In the genomic region with DNA sequence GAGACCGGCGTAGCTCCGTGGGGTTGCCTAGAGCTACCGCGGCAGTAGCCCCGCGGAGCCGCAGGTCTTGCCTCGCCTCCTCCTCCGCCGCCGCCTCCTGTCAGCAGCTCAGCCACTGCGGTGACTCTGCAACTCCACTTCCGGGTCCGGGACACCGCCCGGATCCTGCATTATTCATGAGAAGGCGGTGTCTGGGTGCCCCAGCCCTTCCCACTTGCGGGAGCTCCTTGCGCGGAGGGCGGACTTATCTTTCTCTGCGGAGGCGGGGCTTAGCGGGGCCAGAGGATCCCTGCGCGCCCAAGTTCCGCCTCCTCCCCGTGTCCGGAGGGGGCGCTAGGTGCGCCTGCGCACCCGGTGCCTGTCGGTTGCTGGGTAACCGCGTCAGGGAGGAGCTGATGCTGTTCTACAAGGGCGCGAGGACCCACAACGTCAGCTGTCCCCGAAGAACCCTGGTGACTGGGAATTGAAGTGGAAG, we compare ENCODE assay signal across 8 mouse cellular contexts. TPM values are rescaled to one million over a fixed set of nuclear protein-coding genes. Genes with fewer than 3 reads are reported as not detected.
DNase-seq lines count a peak whose midpoint lies in the region; ATAC-seq lines count a peak whose summit lies in the region.

Gene Fam219a, minus strand, starts transcription at position 128 of the 475 bp plus-strand sequence.
Gene Dnaic1, plus strand, starts transcription at position 365 of the 475 bp plus-strand sequence.

- H3K27ac ChIP-seq in heart, embryonic 14.5 days (replicated peaks in 1 of 2; ENCODE audit: control insufficient read depth in 1 of 2, insufficient read depth in 1 of 2, low read depth in 2 of 2, low read length in 2 of 2) = peak within 1 kb of the TSS in 1 of 2 experiments; percentile 57; a peak in 2 of 4 replicates
- no peak within 1 kb of the TSS for H3K27ac ChIP-seq in liver, embryonic 13.5 days
- H3K27ac ChIP-seq in stomach, embryonic 16.5 days (ENCODE audit: low read length) = peak within 1 kb of the TSS; percentile 44; the same call in 1 of the 2 replicates

- H3K4me1 ChIP-seq in heart, embryonic 14.5 days (ENCODE audit: control insufficient read depth in 2 of 2, insufficient read depth in 2 of 2, low read length in 2 of 2) = peaks cover 13 to 17% of the 10 kb centered on the region in 2 experiments
- H3K4me1 ChIP-seq in liver, embryonic 13.5 days (replicated peaks) = peaks cover 20% of the 10 kb centered on the region
- peaks cover 5% of the 10 kb centered on the region; the same call in 1 of the 2 replicates for H3K4me1 ChIP-seq in stomach, embryonic 16.5 days (ENCODE audit: control insufficient read depth, insufficient read depth, low read length)

- no peaks in the 10 kb centered on the region for H3K9me3 ChIP-seq in heart, embryonic 14.5 days (ENCODE audit: control insufficient read depth, low read length)
- no peaks in the 10 kb centered on the region for H3K9me3 ChIP-seq in liver, embryonic 13.5 days (replicated peaks)
- H3K9me3 ChIP-seq in stomach, embryonic 16.5 days (replicated peaks; ENCODE audit: control insufficient read depth, low read length) = no peaks in the 10 kb centered on the region

- ATAC-seq in CD4-positive, CD25-positive, alpha-beta regulatory T cell, adult 4 months = peak; percentile 96
- ATAC-seq in heart, embryonic 14.5 days (ENCODE audit: insufficient number of reproducible peaks, insufficient read depth, low FRiP score, low read depth) = peak; percentile 93
- ATAC-seq in liver, embryonic 13.5 days (ENCODE audit: low read depth) = peak; percentile 98
- ATAC-seq in stomach, embryonic 16.5 days (ENCODE audit: insufficient read depth, low FRiP score) = peak; percentile 98

- DNase-seq in c-Kit-negative CD71-positive TER-119-positive erythroid progenitor cells, embryonic 14.5 days (ENCODE audit: low read depth, low spot score) = peak; percentile 71
- DNase-seq in fibroblast of lung, adult 2 months (ENCODE audit: low read depth) = peak; percentile 94
- peak; percentile 99 for DNase-seq in kidney, postnatal 14 days
- peak; percentile 96 for DNase-seq in liver, embryonic 13.5 days
- peak; percentile 97 for DNase-seq in neural tube, embryonic 10.5 days (ENCODE audit: extremely low spot score, low spot score)

- peak within 1 kb of the TSS; percentile 80 for H3K9ac ChIP-seq in heart, embryonic 14.5 days (ENCODE audit: low read length)
- peak within 1 kb of the TSS; percentile 72 for H3K9ac ChIP-seq in liver, embryonic 13.5 days
- peak within 1 kb of the TSS; percentile 80 for H3K9ac ChIP-seq in stomach, embryonic 16.5 days (ENCODE audit: low read length)

- H3K36me3 ChIP-seq in heart, embryonic 14.5 days (ENCODE audit: control insufficient read depth, insufficient read depth, low read length) = no peaks in the 10 kb centered on the region
- no peaks in the 10 kb centered on the region for H3K36me3 ChIP-seq in liver, embryonic 13.5 days
- H3K36me3 ChIP-seq in stomach, embryonic 16.5 days (ENCODE audit: control insufficient read depth, insufficient read depth, low read length) = no peaks in the 10 kb centered on the region

- WGBS in heart, embryonic 14.5 days = under 1% methylated on average over 41 of the region's 41 CpGs
- under 1% methylated on average over 41 of the region's 41 CpGs for WGBS in liver, embryonic 13.5 days (ENCODE audit: insufficient replicate concordance)
- WGBS in stomach, embryonic 16.5 days = under 1% methylated on average over 41 of the region's 41 CpGs

- H3K27me3 ChIP-seq in heart, embryonic 14.5 days (ENCODE audit: control insufficient read depth, insufficient read depth, low read length) = peaks cover 8% of the 10 kb centered on the region; the same call in 1 of the 2 replicates
- peaks cover 48% of the 10 kb centered on the region for H3K27me3 ChIP-seq in liver, embryonic 13.5 days
- peaks cover 5% of the 10 kb centered on the region; the same call in 1 of the 2 replicates for H3K27me3 ChIP-seq in stomach, embryonic 16.5 days (ENCODE audit: control insufficient read depth, insufficient read depth, low read length)

- peak within 1 kb of the TSS; percentile 77 to 87 for H3K4me3 ChIP-seq in heart, embryonic 14.5 days (ENCODE audit: control insufficient read depth in 1 of 2, insufficient read depth in 1 of 2, low read depth in 1 of 2, low read length in 2 of 2)
- H3K4me3 ChIP-seq in liver, embryonic 13.5 days (replicated peaks) = peak within 1 kb of the TSS; percentile 69
- H3K4me3 ChIP-seq in stomach, embryonic 16.5 days (replicated peaks; ENCODE audit: low read length) = peak within 1 kb of the TSS; percentile 75

- H3K4me2 ChIP-seq in heart, embryonic 14.5 days (ENCODE audit: low read length) = peak within 1 kb of the TSS; percentile 94
- H3K4me2 ChIP-seq in liver, embryonic 13.5 days = peak within 1 kb of the TSS; percentile 96
- peak within 1 kb of the TSS; percentile 93 for H3K4me2 ChIP-seq in stomach, embryonic 16.5 days (ENCODE audit: low read depth, low read length)

RNA-seq across cellular contexts. Expression of gene Fam219a, which starts in this region (rescaled TPM):
- under 1 TPM; 0.52 to 0.56 TPM for polyA plus RNA-seq in CD4-positive, CD25-positive, alpha-beta regulatory T cell, adult 4 months (2017; shearing (Covaris generic))
- polyA plus RNA-seq in heart, embryonic 14.5 days (2014; fragmentation: Nextera tagmentation; extraction: Ambion mirVana) = 2.9 TPM in 2 replicates
- 0.30 and 0.71 TPM in 2 replicates for polyA plus RNA-seq in liver, embryonic 13.5 days (2015; fragmentation: Nextera tagmentation; extraction: Ambion mirVana)
- polyA plus RNA-seq in stomach, embryonic 16.5 days (2015; fragmentation: Nextera tagmentation; extraction: Ambion mirVana) = 2.9 and 3.0 TPM in 2 replicates

RNA-seq across cellular contexts. Expression of gene Dnaic1, which starts in this region (rescaled TPM):
- not detected for polyA plus RNA-seq in CD4-positive, CD25-positive, alpha-beta regulatory T cell, adult 4 months (2017; shearing (Covaris generic))
- 1.6 and 1.8 TPM in 2 replicates for polyA plus RNA-seq in heart, embryonic 14.5 days (2014; fragmentation: Nextera tagmentation; extraction: Ambion mirVana)
- polyA plus RNA-seq in liver, embryonic 13.5 days (2015; fragmentation: Nextera tagmentation; extraction: Ambion mirVana) = 1.4 TPM in 2 replicates
- polyA plus RNA-seq in stomach, embryonic 16.5 days (2015; fragmentation: Nextera tagmentation; extraction: Ambion mirVana) = 4.7 and 5.1 TPM in 2 replicates

Comparison
In these comparisons a context has a peak if more than half of its experiments do, and no peak if none do; other contexts are left out.
1. Peak in ATAC-seq in CD4-positive, CD25-positive, alpha-beta regulatory T cell, adult 4 months; RNA of the genes that start here not detected or under 1 TPM.